In genomic region chr6:125351368-125352045, GRCm38 (mm10) we compare ENCODE assay signal across 10 mouse cellular contexts. TPM values are rescaled to one million over a fixed set of nuclear protein-coding genes. Genes with fewer than 3 reads are reported as not detected.
DNase-seq lines count a peak whose midpoint lies in the region; ATAC-seq and TF ChIP-seq lines count a peak whose summit lies in the region.
"Had no signal": no experiment of that assay in that cellular context is flagged by ENCODE, and none has a peak within 500 bp of the region (broad histone marks: within the 10 kb centered on the region; RNA-seq: fewer than 3 reads in every experiment).

No protein-coding gene starts in this region.

- H3K9me3 ChIP-seq in intestine, embryonic 15.5 days = no peaks in the 10 kb centered on the region
- H3K9me3 ChIP-seq in lung, embryonic 14.5 days (ENCODE audit: low read depth, low read length) = no peaks in the 10 kb centered on the region

- H3K4me1 ChIP-seq in intestine, embryonic 15.5 days (replicated peaks) = peaks cover 68% of the 10 kb centered on the region
- peaks cover 53% of the 10 kb centered on the region for H3K4me1 ChIP-seq in lung, embryonic 14.5 days (ENCODE audit: insufficient read depth)

- H3K36me3 ChIP-seq in intestine, embryonic 15.5 days = no peaks in the 10 kb centered on the region
- peaks cover 8% of the 10 kb centered on the region; the same call in 1 of the 2 replicates for H3K36me3 ChIP-seq in lung, embryonic 14.5 days (ENCODE audit: insufficient read depth)

- H3K4me2 ChIP-seq in intestine, embryonic 15.5 days (replicated peaks) = peak overlapping the region; percentile 88
- peak overlapping the region; percentile 90 for H3K4me2 ChIP-seq in lung, embryonic 14.5 days

- H3K9ac ChIP-seq in intestine, embryonic 15.5 days = peak overlapping the region; percentile 13; the same call in 1 of the 2 replicates
- H3K9ac ChIP-seq in lung, embryonic 14.5 days = no peak overlapping the region

- TF ChIP-seq CTCF in lung, embryonic 14.5 days (IDR thresholded peaks at IDR 0.05; ENCODE audit: low read depth) = no peak

- DNase-seq in gastrocnemius, postnatal 14 days = peak; percentile 56
- no peak for DNase-seq in gastrocnemius, postnatal 10 days
- peak; percentile 87 to 89 for DNase-seq in adrenal gland, postnatal 36 days
- peak; percentile 86 for DNase-seq in lung, embryonic 14.5 days
- DNase-seq in cerebellum, adult 18-20 months = no peak
- no peak for DNase-seq in cerebellum, adult 11-12 months

- peak overlapping the region; percentile 69 for H3K4me3 ChIP-seq in intestine, embryonic 15.5 days (replicated peaks)
- H3K4me3 ChIP-seq in lung, embryonic 14.5 days (ENCODE audit: low read depth, low read length) = peak overlapping the region; percentile 81

- intact Hi-C loops in gastrocnemius, postnatal 14 days (cut with DNase I; ENCODE audit: low total_unique reads) = no loop called here

- H3K27ac ChIP-seq in intestine, embryonic 15.5 days = no peak overlapping the region; the same call in 1 of the 2 replicates
- H3K27ac ChIP-seq in lung, embryonic 14.5 days (ENCODE audit: low read depth) = no peak overlapping the region

- no peak for ATAC-seq in intestine, embryonic 15.5 days
- ATAC-seq in lung, embryonic 14.5 days (ENCODE audit: insufficient read depth) = no peak
- ATAC-seq in cerebellum, adult (ENCODE audit: insufficient number of reproducible peaks, low FRiP score, low TSS enrichment) = no peak

- 54% methylated on average over 8 of the region's 8 CpGs for WGBS in intestine, embryonic 15.5 days
- WGBS in lung, embryonic 14.5 days = 33% methylated on average over 8 of the region's 8 CpGs

- no peaks in the 10 kb centered on the region for H3K27me3 ChIP-seq in intestine, embryonic 15.5 days (replicated peaks)
- no peaks in the 10 kb centered on the region for H3K27me3 ChIP-seq in lung, embryonic 14.5 days (ENCODE audit: insufficient read depth, low read length)

RNA-seq across cellular contexts. Expression of gene Tnfrsf1a, which starts 2.3 kb away (rescaled TPM):
- total RNA-seq in gastrocnemius, postnatal 14 days (2021) = 10 to 100 TPM; 42.1 to 42.3 TPM
- total RNA-seq in gastrocnemius, postnatal 10 days (2021) = 10 to 100 TPM; 43.8 to 58.8 TPM
- total RNA-seq in adrenal gland, postnatal 36 days (2021) = 100 to 1,000 TPM; 242 to 262 TPM
- polyA plus RNA-seq in intestine, embryonic 15.5 days (2015; fragmentation: Nextera tagmentation; extraction: Ambion mirVana) = 69.1 and 71.4 TPM in 2 replicates
- 82.5 and 83.3 TPM in 2 replicates for polyA plus RNA-seq in lung, embryonic 14.5 days (2014; fragmentation: Nextera tagmentation; extraction: Ambion mirVana)

RNA-seq across cellular contexts. Expression of gene Plekhg6, which starts 29.1 kb away (rescaled TPM):
- not detected for total RNA-seq in gastrocnemius, postnatal 14 days (2021)
- total RNA-seq in gastrocnemius, postnatal 10 days (2021) = under 1 TPM in 1 of 2 experiments, not detected in 1; 0.07 TPM
- total RNA-seq in adrenal gland, postnatal 36 days (2021) = under 1 TPM in 1 of 2 experiments, not detected in 1; 0.36 TPM
- 7.3 and 8.9 TPM in 2 replicates for polyA plus RNA-seq in intestine, embryonic 15.5 days (2015; fragmentation: Nextera tagmentation; extraction: Ambion mirVana)
- polyA plus RNA-seq in lung, embryonic 14.5 days (2014; fragmentation: Nextera tagmentation; extraction: Ambion mirVana) = 0.22 and 0.51 TPM in 2 replicates
- total RNA-seq: CH12.LX had no signal
- polyA plus RNA-seq: erythroblast, embryonic 14.5 days had no signal

RNA-seq across cellular contexts. Expression of gene Scnn1a, which starts 31.0 kb away (rescaled TPM):
- under 1 TPM; 0.22 to 0.27 TPM for total RNA-seq in gastrocnemius, postnatal 14 days (2021)
- total RNA-seq in gastrocnemius, postnatal 10 days (2021) = under 1 TPM; 0.31 to 0.43 TPM
- total RNA-seq in adrenal gland, postnatal 36 days (2021) = 1 to 10 TPM; 1.1 to 1.5 TPM
- polyA plus RNA-seq in intestine, embryonic 15.5 days (2015; fragmentation: Nextera tagmentation; extraction: Ambion mirVana) = 2.6 and 3.3 TPM in 2 replicates
- polyA plus RNA-seq in lung, embryonic 14.5 days (2014; fragmentation: Nextera tagmentation; extraction: Ambion mirVana) = 1.8 and 2.2 TPM in 2 replicates
- total RNA-seq: CH12.LX had no signal

RNA-seq across cellular contexts. Expression of gene Ltbr, which starts 37.8 kb away (rescaled TPM):
- total RNA-seq in gastrocnemius, postnatal 14 days (2021) = 10 to 100 TPM; 24.8 to 26.3 TPM
- total RNA-seq in gastrocnemius, postnatal 10 days (2021) = 10 to 100 TPM; 34.0 to 36.1 TPM
- total RNA-seq in adrenal gland, postnatal 36 days (2021) = 10 to 100 TPM; 76.7 to 87.4 TPM
- polyA plus RNA-seq in intestine, embryonic 15.5 days (2015; fragmentation: Nextera tagmentation; extraction: Ambion mirVana) = 78.6 and 83.8 TPM in 2 replicates
- polyA plus RNA-seq in lung, embryonic 14.5 days (2014; fragmentation: Nextera tagmentation; extraction: Ambion mirVana) = 73.7 and 81.7 TPM in 2 replicates
- total RNA-seq: CH12.LX had no signal

Comparison
In these comparisons a context has a peak if more than half of its experiments do, and no peak if none do; other contexts are left out.
1. DNase-seq: peak in gastrocnemius, postnatal 14 days (single experiment), adrenal gland, postnatal 36 days (2 of 2) and lung, embryonic 14.5 days (single experiment); none in gastrocnemius, postnatal 10 days (single experiment), cerebellum, adult 18-20 months (0 of 2) and cerebellum, adult 11-12 months (single experiment).
2. RNA of gene Tnfrsf1a, which starts 2.3 kb away (total RNA-seq): 242 to 262 TPM in adrenal gland, postnatal 36 days; 43.8 to 58.8 TPM in gastrocnemius, postnatal 10 days and 42.1 to 42.3 TPM in gastrocnemius, postnatal 14 days; every median in the first group is over 4 times any median in the second.